Mouse (Mus musculus) splenic B cell, adult 2 months (primary cell): ENCODE data around the gene Rgs10.

Source experiments
- DNase-seq: peaks from one replicate; pipeline ENCODE4 v3.0.0-alpha.2; 2011; ENCODE audit warnings: low read depth, low spot score
- H3K27me3 ChIP-seq: 2 replicates; pipeline ENCODE4 v1.6.1; 2012; ENCODE audit warnings: mild to moderate bottlenecking, low read length, moderate library complexity, mixed read lengths; ENCODE audit not compliant: control insufficient read depth, poor library complexity, insufficient read depth, severe bottlenecking
- H3K36me3 ChIP-seq: 2 replicates; pipeline ENCODE4 v1.6.1; 2012; ENCODE audit warnings: mild to moderate bottlenecking, low read length, moderate library complexity, mixed read lengths; ENCODE audit not compliant: control insufficient read depth, poor library complexity, insufficient read depth, severe bottlenecking

Rgs10 gene

GRCm38 (mm10) chr7:128372331-128372730, 46.2 kb downstream of the Rgs10 start:
- DNase-seq: peak; percentile 74
- Histone ChIP-seq H3K36me3 (no peaks in the 10 kb centered on the region), H3K27me3 (no peaks in the 10 kb centered on the region)

GRCm38 (mm10) chr7:128369366-128369765, 49.2 kb downstream of the Rgs10 start:
- no peak for DNase-seq
- H3K36me3 ChIP-seq: no peaks in the 10 kb centered on the region
- no peaks in the 10 kb centered on the region for H3K27me3 ChIP-seq

GRCm38 (mm10) chr7:128368828-128369227, 49.7 kb downstream of the Rgs10 start:
- H3K36me3 ChIP-seq: no peaks in the 10 kb centered on the region
- H3K27me3 ChIP-seq: no peaks in the 10 kb centered on the region
- DNase-seq: no peak

- Histone ChIP-seq H3K27me3 (no peaks in the 10 kb centered on the region; the same call in 1 of the 2 replicates), H3K36me3 (no peaks in the 10 kb centered on the region)
- DNase-seq: no peak
These were observed 51.9 kb downstream of the Rgs10 start for GRCm38 (mm10) chr7:128366654-128367053.

GRCm38 (mm10) chr7:128365096-128365715, 53.4 kb downstream of the Rgs10 start:
- no peak for DNase-seq
- Histone ChIP-seq H3K36me3 (no peaks in the 10 kb centered on the region; the same call in 1 of the 2 replicates), H3K27me3 (no peaks in the 10 kb centered on the region; the same call in 1 of the 2 replicates)

GRCm38 (mm10) chr7:128364526-128364925, 54.0 kb downstream of the Rgs10 start:
- no peaks in the 10 kb centered on the region; the same call in 1 of the 2 replicates for H3K36me3 ChIP-seq
- DNase-seq: no peak
- H3K27me3 ChIP-seq: no peaks in the 10 kb centered on the region; the same call in 1 of the 2 replicates

- H3K36me3 ChIP-seq: no peaks in the 10 kb centered on the region; the same call in 1 of the 2 replicates
- no peak for DNase-seq
These were observed 54.8 kb downstream of the Rgs10 start for GRCm38 (mm10) chr7:128363806-128364205.

GRCm38 (mm10) chr7:128362916-128363315, 55.6 kb downstream of the Rgs10 start:
- H3K27me3 ChIP-seq: no peaks in the 10 kb centered on the region; the same call in 1 of the 2 replicates
- DNase-seq: no peak
- H3K36me3 ChIP-seq: no peaks in the 10 kb centered on the region; the same call in 1 of the 2 replicates

More at GRCm38 (mm10) chr7:128363806-128364205, 54.8 kb downstream of the Rgs10 start:
- no peaks in the 10 kb centered on the region; the same call in 1 of the 2 replicates for H3K27me3 ChIP-seq

- Histone ChIP-seq H3K27me3 (no peaks in the 10 kb centered on the region; the same call in 1 of the 2 replicates), H3K36me3 (no peaks in the 10 kb centered on the region; the same call in 1 of the 2 replicates)
- no peak for DNase-seq
These were observed 58.8 kb downstream of the Rgs10 start for GRCm38 (mm10) chr7:128359741-128360140.

- DNase-seq: no peak
- Histone ChIP-seq H3K36me3 (no peaks in the 10 kb centered on the region; the same call in 1 of the 2 replicates), H3K27me3 (no peaks in the 10 kb centered on the region; the same call in 1 of the 2 replicates)
These were observed 59.4 kb downstream of the Rgs10 start for GRCm38 (mm10) chr7:128359164-128359563.

- Histone ChIP-seq H3K27me3 (no peaks in the 10 kb centered on the region; the same call in 1 of the 2 replicates), H3K36me3 (no peaks in the 10 kb centered on the region; the same call in 1 of the 2 replicates)
- no peak for DNase-seq
These were observed 59.8 kb downstream of the Rgs10 start for GRCm38 (mm10) chr7:128358741-128359140.

GRCm38 (mm10) chr7:128356868-128357755, 61.4 kb downstream of the Rgs10 start:
- DNase-seq: no peak
- H3K27me3 ChIP-seq: no peaks in the 10 kb centered on the region; the same call in 1 of the 2 replicates

GRCm38 (mm10) chr7:128355463-128355862, 63.1 kb downstream of the Rgs10 start:
- DNase-seq: no peak
- H3K27me3 ChIP-seq: no peaks in the 10 kb centered on the region
- H3K36me3 ChIP-seq: no peaks in the 10 kb centered on the region; the same call in 1 of the 2 replicates

More at GRCm38 (mm10) chr7:128356868-128357755, 61.4 kb downstream of the Rgs10 start:
- no peaks in the 10 kb centered on the region; the same call in 1 of the 2 replicates for H3K36me3 ChIP-seq

- DNase-seq: no peak
These were observed 65.8 kb downstream of the Rgs10 start for GRCm38 (mm10) chr7:128352721-128353120.

GRCm38 (mm10) chr7:128351176-128351575, 67.4 kb downstream of the Rgs10 start:
- no peaks in the 10 kb centered on the region for H3K27me3 ChIP-seq
- DNase-seq: no peak
- H3K36me3 ChIP-seq: no peaks in the 10 kb centered on the region

More at GRCm38 (mm10) chr7:128352721-128353120, 65.8 kb downstream of the Rgs10 start:
- Histone ChIP-seq H3K27me3 (no peaks in the 10 kb centered on the region), H3K36me3 (no peaks in the 10 kb centered on the region)
